Mouse (Mus musculus) lung, embryonic 16.5 days (tissue): ENCODE measurements at regions not wholly inside any gene's neighbourhood (a gene's known extent, or its start where the extent isn't known, plus 50 kb on each side); places are given as distances from the start of the nearest gene placed in this dataset. TPM values are rescaled to one million over a fixed set of nuclear protein-coding genes. Genes with fewer than 3 reads are reported as not detected.

Experiments used
- microRNA-seq: library from miRNA; unstranded; fragments of <30 nt; microRNA quantifications from one replicate; pipeline ENCODE4, GENCODE M21; 2016

Small RNA genes in the stretch of these regions (microRNA-seq; reads per million reads assigned to microRNA genes)
- gene Gm23163 = not detected
